Mouse (Mus musculus): ENCODE results near the gene Pdpn. TPM values are rescaled to one million over a fixed set of nuclear protein-coding genes. Genes with fewer than 3 reads are reported as not detected.

Gene Pdpn
- total RNA-seq, 2 experiments from 2014 or later = 10.1 to 12.9 TPM

DNA sequence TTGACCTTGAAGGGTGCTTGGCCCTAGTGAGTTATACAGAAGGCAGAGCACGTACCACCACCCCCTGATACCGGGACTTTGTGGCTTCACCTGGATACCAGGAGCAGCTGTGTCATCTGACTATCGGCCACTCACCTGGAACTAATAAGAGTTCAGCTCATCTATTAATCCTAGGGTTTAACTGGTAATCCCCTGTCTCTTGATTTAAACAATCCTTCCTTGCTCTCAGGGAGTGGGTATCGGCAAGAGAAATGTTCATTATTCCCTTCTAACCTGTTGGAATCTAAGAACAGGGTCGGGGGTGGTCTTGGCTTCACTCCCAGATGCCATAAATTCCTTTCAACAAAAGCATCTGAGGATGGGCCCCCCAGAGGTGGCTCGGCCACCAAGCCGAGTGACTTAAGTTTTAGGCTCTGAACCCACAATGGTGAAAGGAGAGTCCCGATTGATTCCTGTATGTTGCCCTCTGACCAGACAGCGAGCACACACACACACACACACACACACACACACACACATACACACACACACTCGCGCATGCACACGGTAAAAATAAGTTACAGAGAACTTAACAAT is 837 bp upstream of the Pdpn start:
- DNase-seq = no peak
- intact Hi-C loops (cut with DNase I) = no loop called here

- intact Hi-C loops (cut with DNase I) = no loop called here
- peak; percentile 12 to 23 for DNase-seq
Measured at GRCm38 (mm10) chr4:143298431-143299315, 691 bp downstream of the Pdpn start.

- DNase-seq = peak in 1 of 2 experiments; percentile 20
- intact Hi-C loops (cut with DNase I) = no loop called here
Measured at GRCm38 (mm10) chr4:143297016-143297556, 2.3 kb downstream of the Pdpn start.

- intact Hi-C loops (cut with DNase I) = no loop called here
- DNase-seq = no peak
Measured at GRCm38 (mm10) chr4:143296153-143296552, 3.2 kb downstream of the Pdpn start.

- no peak for DNase-seq
- intact Hi-C loops (cut with DNase I) = no loop called here
Measured at GRCm38 (mm10) chr4:143294324-143294723, 5.0 kb downstream of the Pdpn start.

DNA sequence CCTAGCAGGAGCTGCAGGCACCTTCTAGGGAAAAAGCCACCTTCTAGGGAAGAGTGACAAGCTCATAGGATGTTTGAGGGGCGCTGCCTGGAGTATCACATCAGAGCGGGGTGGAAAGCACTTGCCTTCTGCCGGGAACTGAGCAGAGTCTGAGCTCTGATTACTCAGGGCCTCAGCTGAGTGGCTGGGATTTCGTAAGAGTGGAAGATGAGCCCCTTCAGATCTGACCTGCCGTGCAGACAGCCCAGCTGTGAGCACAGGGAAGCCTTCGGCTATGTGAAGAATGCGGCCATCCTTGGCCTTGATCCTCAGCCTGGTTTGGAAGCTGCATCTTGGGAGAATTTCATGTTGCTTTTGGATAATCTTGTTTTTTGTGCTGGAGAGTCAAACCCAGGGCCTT is 10.5 kb downstream of the Pdpn start:
- intact Hi-C loops (cut with DNase I) = no loop called here
- peak in 1 of 2 experiments; percentile 21 for DNase-seq

DNA sequence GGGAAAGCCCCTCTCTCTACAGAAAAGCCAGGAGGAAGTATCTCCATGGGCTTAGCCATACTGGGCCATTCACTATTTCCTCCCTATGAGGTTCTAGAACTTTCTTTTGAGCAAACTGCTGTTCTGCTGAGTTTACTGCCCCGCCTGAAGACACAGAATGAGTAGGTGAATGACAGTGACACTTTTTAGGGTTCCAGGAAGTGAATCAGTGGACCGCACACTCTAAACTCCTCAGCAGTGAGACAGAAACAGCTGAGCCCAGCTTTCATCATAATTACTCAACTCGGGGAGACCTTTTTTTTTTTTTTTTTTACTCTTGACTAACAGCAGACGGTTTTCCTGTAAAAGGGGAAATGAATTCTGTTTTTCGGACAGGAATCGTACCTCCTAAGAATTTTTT is 10.9 kb downstream of the Pdpn start:
- DNase-seq = peak; percentile 7 to 38
- intact Hi-C loops (cut with DNase I) = no loop called here

DNA sequence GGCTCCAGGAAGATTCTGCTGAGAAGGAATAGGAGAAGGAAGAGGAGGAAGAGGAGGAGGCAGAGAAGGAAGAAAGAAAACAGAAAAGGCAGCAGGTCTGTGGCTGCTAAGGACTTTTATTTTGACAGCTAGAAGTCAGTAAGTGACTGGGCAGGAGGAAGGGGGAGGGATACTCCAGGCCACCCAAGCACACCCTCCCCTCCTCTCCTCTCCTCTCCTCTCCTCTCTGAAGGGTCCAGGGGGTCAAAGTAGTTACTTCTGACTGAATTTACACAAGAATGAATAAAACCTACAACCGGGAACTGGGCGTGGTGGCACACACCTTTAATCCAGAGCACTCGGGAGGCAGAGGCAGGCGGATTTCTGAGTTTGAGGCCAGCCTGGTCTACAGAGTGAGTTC is 12.3 kb downstream of the Pdpn start:
- intact Hi-C loops (cut with DNase I) = no loop called here
- no peak for DNase-seq

- DNase-seq = peak; percentile 40 to 46
- intact Hi-C loops (cut with DNase I) = no loop called here
Measured at GRCm38 (mm10) chr4:143280166-143280565, 19.2 kb downstream of the Pdpn start.

GRCm38 (mm10) chr4:143279661-143280060 is 19.7 kb downstream of the Pdpn start:
- peak; percentile 52 for DNase-seq
- intact Hi-C loops (cut with DNase I) = no loop called here

DNA sequence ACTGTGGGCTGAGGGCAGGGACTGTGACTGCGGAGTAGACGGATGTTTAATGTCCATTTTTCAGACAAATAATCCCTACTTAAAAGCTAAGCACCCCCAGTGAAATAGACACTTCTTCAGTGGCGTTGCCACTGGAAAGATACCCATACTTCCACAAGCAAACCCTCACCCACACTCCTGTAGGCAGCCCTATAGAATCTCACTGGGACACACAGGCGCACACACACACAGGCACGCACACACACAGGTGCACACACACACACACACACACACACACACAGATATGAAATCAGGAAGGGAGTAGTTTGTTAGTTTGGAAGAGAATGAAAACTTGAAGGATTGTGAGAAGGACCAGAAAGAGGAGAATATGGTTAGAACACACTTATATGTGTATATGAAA is 20.3 kb downstream of the Pdpn start:
- no peak for DNase-seq

DNA sequence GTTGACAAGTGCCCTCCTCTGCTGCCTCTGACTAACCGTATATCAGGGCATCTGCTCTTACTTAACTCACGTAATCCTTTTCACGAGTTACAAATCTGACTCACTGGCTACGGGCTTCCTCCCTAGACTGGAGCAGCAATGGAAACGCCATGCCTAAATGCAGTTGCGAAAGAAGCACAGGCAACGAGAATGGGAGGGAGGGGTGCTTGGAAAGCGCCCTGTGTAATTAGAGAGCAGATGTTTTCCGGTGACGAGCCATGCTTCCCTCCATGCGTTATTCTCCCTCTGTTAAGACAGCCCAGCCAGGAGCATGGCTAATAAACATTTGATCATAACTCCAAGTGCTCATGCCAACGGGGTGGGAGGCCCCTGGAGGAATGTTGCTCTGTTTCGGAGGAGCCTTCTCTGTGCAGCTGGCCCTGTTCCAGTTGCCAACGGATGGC is 20.9 kb downstream of the Pdpn start:
- peak; percentile 50 to 56 for DNase-seq
- intact Hi-C loops (cut with DNase I) = no loop called here

More for the DNA sequence above, 20.3 kb downstream of the Pdpn start:
- intact Hi-C loops (cut with DNase I) = no loop called here

DNA sequence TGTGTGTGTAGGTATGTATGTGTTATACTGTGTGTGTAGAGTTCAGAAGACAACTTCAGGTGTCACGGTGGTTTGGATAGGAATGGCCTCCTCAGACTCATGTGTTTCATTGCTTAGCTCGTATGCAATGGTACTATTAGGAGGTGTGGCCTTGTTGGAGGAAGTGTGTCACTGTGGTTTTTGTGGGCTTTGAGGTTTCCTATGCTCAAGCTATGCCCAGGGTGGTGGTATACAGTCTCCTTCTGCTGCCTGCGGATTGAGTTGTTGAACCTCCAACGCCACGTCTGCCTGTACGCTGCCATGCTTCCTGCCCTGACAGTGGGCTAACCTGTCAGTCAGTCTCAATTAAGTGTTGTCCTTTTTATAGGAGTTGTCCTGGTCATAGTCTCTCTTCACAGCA is 22.0 kb downstream of the Pdpn start:
- intact Hi-C loops (cut with DNase I) = no loop called here
- DNase-seq = no peak

GRCm38 (mm10) chr4:143271571-143271970 is 27.8 kb downstream of the Pdpn start:
- DNase-seq = no peak
- intact Hi-C loops (cut with DNase I) = no loop called here

GRCm38 (mm10) chr4:143270903-143271302 is 28.5 kb downstream of the Pdpn start:
- DNase-seq = no peak
- intact Hi-C loops (cut with DNase I) = no loop called here

DNA sequence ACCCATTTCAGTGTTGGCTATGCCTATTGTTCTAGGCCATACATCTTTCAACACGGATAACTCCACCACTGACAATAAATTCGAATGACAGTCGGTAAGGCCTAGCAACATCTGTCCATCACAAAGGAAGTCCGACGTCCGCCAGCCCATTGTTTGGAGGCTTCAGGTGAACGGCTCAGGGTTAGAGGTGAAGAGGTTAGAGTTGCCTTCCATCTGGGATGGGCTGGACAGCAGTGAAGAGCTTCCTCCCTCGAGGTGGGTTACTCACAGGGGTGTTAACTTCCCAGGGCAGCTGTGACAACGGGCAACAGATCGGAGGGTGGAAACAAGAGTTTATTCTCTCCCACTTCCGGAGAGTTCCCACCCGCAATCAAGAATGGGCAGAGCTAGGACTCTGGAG is 36.7 kb downstream of the Pdpn start:
- intact Hi-C loops (cut with DNase I) = no loop called here
- DNase-seq = no peak

DNA sequence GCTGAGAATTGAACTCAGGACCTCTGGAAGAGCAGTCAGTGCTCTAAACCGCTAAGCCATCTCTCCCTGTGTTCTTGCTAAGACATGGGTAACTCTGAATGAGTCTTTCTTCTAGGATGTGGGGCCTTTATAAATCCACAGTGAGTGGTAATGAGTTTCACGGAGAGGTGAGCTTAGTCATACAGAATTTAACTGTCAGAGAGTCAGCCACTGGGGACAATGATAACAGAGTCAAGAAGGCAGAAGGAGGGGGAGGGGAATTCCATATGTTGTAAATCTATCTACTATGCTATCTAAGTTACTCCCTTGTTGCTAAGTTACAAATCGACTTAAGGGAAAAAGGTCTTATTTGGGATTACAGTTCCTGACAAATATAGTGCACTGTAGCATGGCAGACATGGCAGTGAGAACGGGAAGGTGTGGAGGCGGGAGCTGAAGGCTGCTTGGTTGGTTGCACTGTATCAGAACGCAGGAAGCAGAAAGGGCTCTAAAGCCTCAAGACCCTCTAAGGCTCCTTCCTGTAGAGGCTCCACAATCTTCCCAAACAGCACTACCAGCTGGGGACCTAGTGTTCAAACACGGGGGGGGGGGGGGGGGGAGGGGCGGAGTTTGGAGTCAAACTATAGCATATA is 39.5 kb downstream of the Pdpn start:
- intact Hi-C loops (cut with DNase I) = loop anchor here (5.0 kb wide), 1 partner anchor 122 kb away; no protein-coding TSS in a partner anchor
- no peak for DNase-seq

- peak; percentile 19 to 57 for DNase-seq
- intact Hi-C loops (cut with DNase I) = loop anchor here (5.0 kb wide), 1 partner anchor 124 kb away; no protein-coding TSS in a partner anchor
Measured at GRCm38 (mm10) chr4:143258517-143258916, 40.8 kb downstream of the Pdpn start.

DNA sequence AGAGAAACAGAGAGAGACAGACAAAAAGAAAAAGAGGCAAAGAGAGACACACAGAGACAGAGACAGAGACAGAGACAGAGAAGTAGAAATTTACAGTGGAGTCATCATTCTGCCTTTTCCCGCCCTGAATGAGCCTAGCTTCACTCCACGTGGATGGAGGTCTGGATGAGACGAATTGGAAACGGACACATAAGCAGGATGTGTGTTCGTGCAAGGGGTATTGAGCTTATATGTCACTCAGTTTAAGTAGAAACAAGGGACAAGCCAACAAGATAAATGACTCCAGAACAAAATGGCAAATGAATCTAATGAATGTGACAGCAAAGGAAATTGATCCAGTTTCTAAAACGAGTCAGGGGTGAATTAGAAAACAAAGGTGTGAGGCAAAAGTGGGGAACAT is 41.4 kb downstream of the Pdpn start:
- intact Hi-C loops (cut with DNase I) = loop anchor here (5.0 kb wide), 1 partner anchor 124 kb away; no protein-coding TSS in a partner anchor
- no peak for DNase-seq

DNA sequence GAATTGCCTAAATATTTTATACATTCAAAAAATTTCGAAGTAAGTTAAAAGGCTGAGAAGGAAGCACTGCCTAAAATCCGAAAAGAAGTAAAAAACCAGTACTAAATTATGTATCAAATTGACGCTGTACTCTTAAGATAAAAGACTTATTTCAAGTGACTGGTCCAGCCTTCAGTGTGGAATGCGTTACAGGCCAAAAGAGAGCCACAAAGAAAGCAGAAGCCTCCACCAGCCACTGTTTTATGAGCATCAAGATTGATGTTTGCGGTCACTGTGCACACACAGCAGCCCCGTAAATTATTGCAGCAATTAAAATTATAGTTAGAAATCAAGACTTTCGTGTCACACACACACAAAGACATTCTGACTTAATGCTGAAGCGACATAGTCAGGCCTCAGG is 43.8 kb downstream of the Pdpn start:
- intact Hi-C loops (cut with DNase I) = loop anchor here (5.0 kb wide), 1 partner anchor 127 kb away; no protein-coding TSS in a partner anchor
- no peak for DNase-seq

- DNase-seq = no peak
- intact Hi-C loops (cut with DNase I) = no loop called here
Measured at GRCm38 (mm10) chr4:143253356-143253755, 46.0 kb downstream of the Pdpn start.

Measured in heart, postnatal 10 days (tissue).